Mouse (Mus musculus) cerebral cortex, adult 2 months (tissue): ENCODE results near the gene Ggt5.

ENCODE experiments used
- WGBS: fragments of 180-500 bp; shearing (Covaris S2); methylation state at CpG from one replicate; pipeline ENCODE4 v1.1.7; 2018; 5-methylcytosine and 5-hydroxymethylcytosine counted together

Gene Ggt5

GRCm38 (mm10) chr10:75651381-75652068 is 62.4 kb downstream of the Ggt5 start:
- WGBS, result 92% methylated on average over 16 of the region's 16 CpGs

GRCm38 (mm10) chr10:75654053-75654452 is 64.9 kb downstream of the Ggt5 start:
- WGBS, result 95% methylated on average over 4 of the region's 4 CpGs

DNA sequence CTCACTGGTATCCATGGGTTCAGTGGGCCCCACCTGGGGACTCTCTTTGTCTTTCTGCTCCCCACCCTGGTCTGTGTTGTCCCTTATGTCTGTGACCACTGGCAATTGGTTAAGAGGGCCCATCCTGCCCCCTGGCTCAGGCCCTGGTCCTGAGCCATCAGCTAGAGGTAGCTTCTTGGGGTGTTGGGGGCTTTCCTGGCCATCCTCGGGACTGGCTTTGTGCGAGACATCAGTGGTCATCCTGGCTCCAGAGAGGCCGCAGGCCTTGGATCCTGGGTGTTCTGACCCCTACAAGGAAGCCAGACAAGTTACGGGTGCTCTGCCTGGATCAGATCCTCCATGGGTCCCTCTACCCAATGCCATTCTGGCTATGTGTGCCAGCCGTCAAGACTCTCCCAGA is 68.0 kb downstream of the Ggt5 start:
- 86% methylated on average over 5 of the region's 5 CpGs for WGBS

DNA sequence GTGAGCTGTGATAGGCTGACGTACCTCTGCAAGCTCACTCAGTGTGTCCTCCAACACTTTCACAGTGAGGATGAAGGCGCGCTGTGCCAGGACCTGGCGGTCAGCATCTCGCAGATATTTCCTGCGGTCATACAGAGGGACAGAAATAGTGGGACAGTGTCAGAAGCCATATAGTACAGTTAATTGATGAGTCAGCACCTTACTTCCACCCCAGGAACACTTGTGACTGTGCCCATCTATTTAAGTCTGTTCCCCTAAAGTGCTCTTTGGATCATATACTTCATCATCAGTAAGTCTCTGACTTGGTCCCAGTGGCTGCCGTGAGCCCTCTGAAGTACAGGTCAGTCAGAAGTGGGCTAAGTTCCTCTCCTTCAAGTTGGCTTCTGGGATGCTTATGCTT is 68.6 kb downstream of the Ggt5 start:
- WGBS, result 93% methylated on average over 7 of the region's 7 CpGs

- 42% methylated on average over 6 of the region's 6 CpGs for WGBS
Observed at GRCm38 (mm10) chr10:75661381-75661780, 72.2 kb downstream of the Ggt5 start.

- 57% methylated on average over 3 of the region's 3 CpGs for WGBS
Observed at GRCm38 (mm10) chr10:75661876-75662275, 72.7 kb downstream of the Ggt5 start.

GRCm38 (mm10) chr10:75662575-75662974 is 73.4 kb downstream of the Ggt5 start:
- WGBS, result 60% methylated on average over 4 of the region's 4 CpGs

DNA sequence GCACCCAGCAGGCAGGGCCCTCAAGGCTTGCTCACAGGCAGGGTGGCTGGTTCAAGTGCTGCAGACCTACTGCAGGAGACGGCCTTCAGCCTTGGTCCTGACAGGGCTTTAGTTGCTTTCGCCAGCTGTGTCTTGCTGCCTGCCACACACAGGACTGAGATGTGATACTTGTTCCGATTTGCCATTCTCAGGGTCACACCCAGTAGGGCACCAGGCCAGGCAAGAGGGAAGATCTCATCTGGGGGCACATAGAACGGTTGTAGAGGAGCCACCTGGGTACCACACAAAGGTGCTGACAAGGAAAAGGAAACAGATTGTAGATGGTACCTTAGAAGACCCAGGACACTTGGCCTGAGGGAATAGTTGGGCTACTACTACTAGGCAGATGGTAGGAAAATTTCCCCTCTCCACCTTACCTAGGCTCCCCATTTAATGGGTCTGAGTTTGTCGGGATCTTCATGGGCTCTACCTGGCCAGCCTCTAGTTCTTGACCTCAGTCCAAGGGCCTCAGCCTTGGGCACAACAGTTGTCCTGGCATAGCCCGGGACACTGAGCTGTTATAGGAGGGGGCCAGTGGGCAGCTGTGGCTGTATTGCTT is 75.6 kb downstream of the Ggt5 start:
- 78% methylated on average over 6 of the region's 6 CpGs for WGBS

GRCm38 (mm10) chr10:75666451-75667030 is 77.4 kb downstream of the Ggt5 start:
- WGBS, result 10% methylated on average over 4 of the region's 4 CpGs
